Mouse (Mus musculus) heart, adult 2 months (tissue): ENCODE measurements around the gene Pom121.

Experiments
- CTCF ChIP-seq: fragments of 200-600 bp; IDR thresholded peaks from 2 replicates; pipeline ENCODE4 v1.8.1; 2022; ENCODE audit warnings: antibody characterized with exemption, mild to moderate bottlenecking, moderate library complexity
- EP300 ChIP-seq: fragments of 200-500 bp; IDR thresholded peaks from 2 replicates; pipeline ENCODE4 v1.6.1; 2011; ENCODE audit warnings: low read depth, low read length, control low read depth; ENCODE audit not compliant: insufficient read depth
- POLR2A ChIP-seq: fragments of 200-500 bp; IDR thresholded peaks from 2 replicates; pipeline ENCODE4 v1.6.1; 2011; ENCODE audit warnings: mild to moderate bottlenecking, low read depth, low read length, control low read depth; ENCODE audit not compliant: insufficient read depth

DNA sequence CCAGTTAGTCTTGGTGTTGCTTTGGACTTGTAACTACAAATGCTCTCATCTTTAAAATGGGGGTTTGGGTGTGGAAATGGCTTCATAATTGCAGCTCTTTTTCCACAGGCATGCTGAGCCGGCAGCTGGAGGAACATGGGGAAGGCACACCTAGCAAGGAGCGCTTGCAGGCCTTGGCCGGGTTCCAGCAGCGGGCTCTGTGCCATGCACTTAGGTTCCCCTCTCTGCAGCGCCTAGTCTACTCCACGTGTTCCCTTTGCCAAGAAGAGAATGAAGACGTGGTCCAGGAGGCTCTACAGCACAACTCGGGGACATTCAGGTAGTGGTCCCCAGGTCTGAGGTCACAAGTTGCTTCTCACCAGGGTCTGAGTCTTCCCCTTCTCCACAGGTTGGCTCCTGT lies 19.2 kb downstream of the Pom121 start:
- TF ChIP-seq EP300 (no peak), CTCF (no peak), POLR2A (no peak)
